Mouse (Mus musculus) lung, adult 10 weeks (tissue): ENCODE measurements around the gene Dgkq. TPM values are rescaled to one million over a fixed set of nuclear protein-coding genes. Genes with fewer than 3 reads are reported as not detected.

ENCODE experiments used
- polyA plus RNA-seq: library from polyadenylated mRNA; stranded (reverse); fragments of 350-450 nt; fragmentation: Illumina TruSeq; extraction: RNeasy Lipid Tissue Mini Kit (QIAGEN cat#74804); gene quantifications from one replicate; pipeline ENCODE4 v1.2.3, GENCODE M21; 2014; ENCODE audit warnings: low read depth, low replicate concordance; ENCODE audit not compliant: insufficient read depth

The Dgkq gene
- 4.6 TPM for polyA plus RNA-seq

GRCm38 (mm10) chr5:108668977-108669936 lies at the start of gene Dgkq:
TSS of gene Dgkq (minus strand) at chr5:108669672.

GRCm38 (mm10) chr5:108692271-108692670 lies 22.8 kb upstream of the Dgkq start, which contains the start of gene Fgfrl1:
TSS of gene Fgfrl1 (plus strand) at chr5:108692382.

GRCm38 (mm10) chr5:108675251-108675816 lies 5.9 kb upstream of the Dgkq start, which contains the start of gene Slc26a1:
TSS of gene Slc26a1 (minus strand) at chr5:108675569.

GRCm38 (mm10) chr5:108659698-108660631 lies 9.5 kb downstream of the Dgkq start, which contains the start of gene Idua:
TSS of gene Idua (plus strand) at chr5:108660331.

GRCm38 (mm10) chr5:108629634-108630483 lies 39.6 kb downstream of the Dgkq start, which contains the start of the genes Gak and Tmem175:
TSS of gene Gak (minus strand) at chr5:108629755.
TSS of gene Tmem175 (plus strand) at chr5:108629770.

Other genes with a start within 250 kb of the Dgkq start
- gene Atp5k, start 235.2 kb downstream of the Dgkq start, polyA plus RNA-seq, result 553 TPM
- 2.9 TPM for gene Mfsd7a, start 220.8 kb downstream of the Dgkq start, polyA plus RNA-seq
- gene Pcgf3, start 208.4 kb downstream of the Dgkq start, polyA plus RNA-seq, result 6.4 TPM
- gene Cplx1, start 119.6 kb downstream of the Dgkq start, polyA plus RNA-seq, result not detected
- gene Gak, start 39.9 kb downstream of the Dgkq start, polyA plus RNA-seq, result 33.9 TPM
- gene Tmem175, start 39.9 kb downstream of the Dgkq start, polyA plus RNA-seq, result 11.5 TPM
- 6.7 TPM for gene Idua, start 9.3 kb downstream of the Dgkq start, polyA plus RNA-seq
- gene Slc26a1, start 5.9 kb upstream of the Dgkq start, polyA plus RNA-seq, result not detected
- gene Fgfrl1, start 22.7 kb upstream of the Dgkq start, polyA plus RNA-seq, result 16.8 TPM
- gene Rnf212, start 105.3 kb upstream of the Dgkq start, polyA plus RNA-seq, result not detected
- gene Tmed11, start 125.7 kb upstream of the Dgkq start, polyA plus RNA-seq, result not detected
- gene Vmn2r8, start 139.2 kb upstream of the Dgkq start, polyA plus RNA-seq, result not detected
- gene Vmn2r9, start 182.9 kb upstream of the Dgkq start, polyA plus RNA-seq, result not detected